Comparison of ENCODE assay signal across 1 mouse cellular context in genomic region chr4:138925561-138925960, GRCm38 (mm10).
TF ChIP-seq lines count a peak whose summit lies in the region.

No protein-coding gene starts in this region.

TF ChIP-seq in MEL, 35 proteins besides CTCF, POLR2A, EP300 and RAD21:
- TF ChIP-seq NRF1 (IDR thresholded peaks at IDR 0.05; ENCODE audit: insufficient read depth, low read depth, low read length, poor library complexity, severe bottlenecking) (no peak), USF1 (IDR thresholded peaks at IDR 0.05; ENCODE audit: low read depth, low read length) (peak; percentile 7; the same call in 1 of the 2 replicates), E2F4 (IDR thresholded peaks at IDR 0.05; ENCODE audit: borderline replicate concordance, low read depth, low read length) (no peak)
